Mouse (Mus musculus): ENCODE results near the gene Pxk.

The Pxk gene

GRCm38 (mm10) chr14:8206179-8206910 lies 108.3 kb downstream of the Pxk start:
- no peak for DNase-seq

DNA sequence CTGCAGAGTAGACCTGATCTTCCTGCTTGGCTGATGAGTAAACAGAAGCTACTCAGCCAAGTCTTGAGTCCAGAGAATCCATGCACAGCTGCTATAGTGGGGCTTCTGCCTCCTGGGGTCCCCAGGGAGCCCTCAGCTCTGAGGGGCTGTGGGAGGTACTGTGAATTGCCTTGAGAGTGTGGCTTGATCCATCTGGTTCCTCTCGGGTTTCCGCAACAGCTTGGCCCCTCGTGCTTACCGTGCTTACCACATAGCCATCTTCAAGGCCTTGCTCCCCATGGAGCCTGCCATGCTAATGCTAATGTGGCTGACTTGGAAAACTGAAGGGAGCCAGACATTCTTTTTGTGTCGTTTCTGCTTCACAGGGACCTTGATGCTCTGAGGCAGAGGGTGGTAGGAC lies 109.1 kb downstream of the Pxk start:
- DNase-seq, result no peak

DNA sequence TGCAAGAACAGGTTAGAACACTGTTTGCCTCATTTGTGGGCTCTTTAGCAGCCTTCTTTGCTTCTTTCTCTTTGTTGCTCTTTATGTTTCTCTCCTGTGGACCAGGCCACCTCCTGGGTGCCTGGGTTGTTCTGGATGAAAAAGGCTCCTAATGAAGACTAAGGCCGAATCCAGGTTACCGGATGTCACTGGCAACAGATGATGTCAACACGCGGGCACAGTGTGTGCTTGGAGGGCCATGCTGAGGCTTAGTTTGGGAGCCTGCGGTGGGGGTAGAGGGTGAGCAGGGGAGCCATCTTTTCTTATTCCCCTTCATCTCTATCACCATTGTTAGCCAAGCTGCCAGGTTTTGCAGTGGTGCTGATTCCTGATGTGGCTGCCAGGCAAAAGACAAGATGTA lies 109.5 kb downstream of the Pxk start:
- no peak for DNase-seq

GRCm38 (mm10) chr14:8208876-8209275 lies 110.9 kb downstream of the Pxk start:
- no peak for DNase-seq

- no peak for DNase-seq
These were observed 111.9 kb downstream of the Pxk start for GRCm38 (mm10) chr14:8209896-8210295.

DNA sequence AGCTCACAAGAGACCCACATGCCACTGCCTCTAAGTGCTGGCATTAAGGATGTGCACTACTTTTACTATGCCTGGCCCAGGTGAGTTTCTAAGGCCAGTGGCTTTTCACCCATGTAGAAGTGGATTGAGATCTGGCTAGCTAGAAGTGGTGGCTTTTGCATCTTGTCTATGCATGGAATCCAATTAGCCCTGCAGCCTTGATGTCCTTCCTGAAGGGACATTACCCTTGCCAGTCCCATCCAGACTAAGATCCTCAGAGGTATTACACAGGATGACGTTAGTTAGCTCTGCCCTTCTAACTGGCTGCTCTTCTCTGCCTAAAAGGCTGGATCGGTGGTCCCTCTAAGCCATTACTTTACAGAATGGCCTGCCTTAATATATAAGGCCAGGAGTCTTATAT lies 115.0 kb downstream of the Pxk start:
- DNase-seq, result no peak

- peak; percentile 99 for DNase-seq
These were observed 115.8 kb downstream of the Pxk start, which contains the start of gene Kctd6 for GRCm38 (mm10) chr14:8213803-8214224. TSS of gene Kctd6 (plus strand) at chr14:8214140.
